Mouse (Mus musculus) thymus, adult 2 months (tissue): ENCODE measurements around the gene Meis1.

Experiments used
- CTCF ChIP-seq: fragments of 200-500 bp; IDR thresholded peaks from 2 replicates; pipeline ENCODE4 v1.5.1; 2012; ENCODE audit warnings: mild to moderate bottlenecking, control low read depth, low read length, moderate library complexity, borderline replicate concordance; ENCODE audit not compliant: control insufficient read depth, poor library complexity, insufficient read depth; ENCODE audit errors: extremely low read depth
- POLR2A ChIP-seq: fragments of 200-500 bp; IDR thresholded peaks from 2 replicates; pipeline ENCODE4 v1.6.1; 2012; ENCODE audit warnings: mild to moderate bottlenecking, low read length, control low read depth, moderate library complexity; ENCODE audit not compliant: control insufficient read depth, poor library complexity, insufficient read depth; ENCODE audit errors: extremely low read depth

- no peak for TF ChIP-seq CTCF
- no peak for TF ChIP-seq POLR2A
Observed at GRCm38 (mm10) chr11:18927351-18927750, 91.4 kb downstream of the Meis1 start.
